Comparison of ENCODE assay signal across 15 mouse cellular contexts in the genomic region with DNA sequence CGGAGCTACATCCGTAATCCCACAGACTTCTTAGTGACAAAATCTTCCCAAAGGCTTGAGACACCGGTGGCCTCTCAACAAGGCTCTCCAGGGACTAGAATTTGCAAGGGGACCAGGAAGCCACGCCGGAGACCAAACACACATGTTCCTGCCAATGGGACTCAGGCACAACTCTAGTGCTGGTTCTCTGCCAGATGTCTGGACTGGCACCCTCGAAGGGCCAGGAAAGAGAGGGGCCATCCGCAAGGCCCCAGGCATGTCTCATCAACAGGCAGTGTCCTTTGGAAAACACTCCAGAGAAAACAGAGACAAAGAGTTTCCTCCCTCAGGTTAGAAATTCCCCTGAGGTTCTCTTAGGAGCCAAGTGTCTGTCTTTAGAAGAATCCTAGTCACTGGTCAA. TPM values are rescaled to one million over a fixed set of nuclear protein-coding genes. Genes with fewer than 3 reads are reported as not detected.
A peak's percentile ranks its signal among the peaks of the same experiment; 100 is the strongest.
DNase-seq lines count a peak whose midpoint lies in the region; ATAC-seq lines count a peak whose summit lies in the region.
"Had no signal": no experiment of that assay in that cellular context is flagged by ENCODE, and none has a peak within 500 bp of the region (broad histone marks: within the 10 kb centered on the region; RNA-seq: fewer than 3 reads in every experiment).

No protein-coding gene starts in this region.

- no peaks in the 10 kb centered on the region for H3K36me3 ChIP-seq in limb, embryonic 10.5 days

- no peak overlapping the region for H3K4me3 ChIP-seq in limb, embryonic 10.5 days

- peak; percentile 16 for DNase-seq in adrenal gland, adult 2 months
- no peak for DNase-seq in adrenal gland, postnatal 10 days
- peak; percentile 5 for DNase-seq in heart, adult 8-10 months (ENCODE audit: low spot score)
- peak; percentile 8 for DNase-seq in kidney, adult 18-20 months
- no peak for DNase-seq in limb, embryonic 10.5 days (ENCODE audit: low spot score)
- DNase-seq in left cerebral cortex, postnatal 36 days (ENCODE audit: low spot score in 2 of 2): no peak
- DNase-seq in cerebellum, postnatal 10 days: no peak
- DNase-seq: cerebellum, postnatal 14 days; gastrocnemius, postnatal 25 days had no signal

- H3K4me1 ChIP-seq in limb, embryonic 10.5 days: peaks cover 10% of the 10 kb centered on the region; the same call in 1 of the 2 replicates

- intact Hi-C loops in left cerebral cortex, postnatal 36 days (cut with DNase I): no loop called here

- H3K27me3 ChIP-seq in limb, embryonic 10.5 days (ENCODE audit: low read depth, poor library complexity, severe bottlenecking): no peaks in the 10 kb centered on the region

- ATAC-seq in cerebellum, adult (ENCODE audit: insufficient number of reproducible peaks, low FRiP score, low TSS enrichment): no peak
- ATAC-seq: forebrain, embryonic 14.5 days; hindbrain, embryonic 16.5 days had no signal

- 87% methylated on average over 7 of the region's 7 CpGs for WGBS in limb, embryonic 10.5 days

- H3K9me3 ChIP-seq in limb, embryonic 10.5 days (replicated peaks): no peaks in the 10 kb centered on the region

- H3K27ac ChIP-seq in limb, embryonic 10.5 days: peak overlapping the region; percentile 19; the same call in 1 of the 2 replicates
- H3K27ac ChIP-seq: macrophage; stomach, postnatal 0 days had no signal

RNA-seq across cellular contexts. Expression of gene Ttc9, which starts 59.7 kb away (rescaled TPM):
- total RNA-seq in adrenal gland, adult 2 months (2021): 1 to 10 TPM; 3.7 to 3.8 TPM
- 0.73 TPM in 2 replicates for polyA plus RNA-seq in adrenal gland, adult 2 months (2012; rRNA removed)
- total RNA-seq in adrenal gland, postnatal 10 days (2021): 1 to 10 TPM; 3.6 to 6.8 TPM
- 1 to 10 TPM; 1.2 to 2.2 (median 1.8) TPM for total RNA-seq in heart, adult 8-10 months (2022)
- polyA plus RNA-seq in limb, embryonic 10.5 days (2016; fragmentation: Nextera tagmentation; extraction: Ambion mirVana): 0.69 and 0.73 TPM in 2 replicates
- 10 to 100 TPM; 50.2 to 56.7 TPM for total RNA-seq in left cerebral cortex, postnatal 36 days (2021)
- total RNA-seq: neutrophil, adult 5-6 weeks had no signal
- polyA plus RNA-seq: macrophage had no signal

Comparison
In these comparisons a context has a peak if more than half of its experiments do, and no peak if none do; other contexts are left out.
1. DNase-seq: peak in adrenal gland, adult 2 months (single experiment), heart, adult 8-10 months (single experiment) and kidney, adult 18-20 months (single experiment); none in adrenal gland, postnatal 10 days (single experiment), limb, embryonic 10.5 days (single experiment), left cerebral cortex, postnatal 36 days (0 of 2) and cerebellum, postnatal 10 days (0 of 2).
2. RNA of gene Ttc9, which starts 59.7 kb away (total RNA-seq): 50.2 to 56.7 TPM in left cerebral cortex, postnatal 36 days; 3.6 to 6.8 TPM in adrenal gland, postnatal 10 days, 3.7 to 3.8 TPM in adrenal gland, adult 2 months and 1.2 to 2.2 TPM in heart, adult 8-10 months; every median in the first group is over 4 times any median in the second.